Mouse (Mus musculus) liver, postnatal 0 days (tissue): ENCODE measurements around the gene Usp17ld. TPM values are rescaled to one million over a fixed set of nuclear protein-coding genes. Genes with fewer than 3 reads are reported as not detected.
"Not testable (repeated sequence)": the region's sequence is repeated elsewhere in the genome, so short reads cannot be mapped to it uniquely, and the experiment has no call there.

Source experiments
- ATAC-seq: fragments of 200-750 bp; cut with Nextera tagmentation; 2 replicates; pipeline ENCODE4 v1.8.0; 2017; ENCODE audit warnings: mild to moderate bottlenecking, moderate library complexity
- DNase-seq: peaks from one replicate; pipeline ENCODE4 v3.0.0-alpha.2; 2016
- H3K27ac ChIP-seq: fragments of 300-500 bp; sonication (generic); 2 replicates; pipeline ENCODE4 v1.5.1; 2014; ENCODE audit warnings: antibody characterized with exemption, moderate library complexity, mild to moderate bottlenecking, low read depth
- H3K27me3 ChIP-seq: fragments of 300-500 bp; sonication (generic); 2 replicates; pipeline ENCODE4 v1.6.1; 2014; ENCODE audit warnings: low read length, control low read depth, mixed read lengths; ENCODE audit not compliant: insufficient read depth
- H3K36me3 ChIP-seq: fragments of 300-500 bp; sonication (generic); replicated peaks from 2 replicates; pipeline ENCODE4 v1.6.1; 2014; ENCODE audit warnings: mild to moderate bottlenecking, control low read depth, low read length, moderate library complexity, mixed read lengths; ENCODE audit not compliant: insufficient read depth
- H3K4me1 ChIP-seq: fragments of 300-500 bp; sonication (generic); 2 replicates; pipeline ENCODE4 v1.6.1; 2014; ENCODE audit warnings: antibody characterized with exemption, mild to moderate bottlenecking, control low read depth; ENCODE audit not compliant: insufficient read depth
- H3K4me2 ChIP-seq: fragments of 300-500 bp; sonication (generic); 2 replicates; pipeline ENCODE4 v1.6.1; 2014; ENCODE audit warnings: low read depth, mild to moderate bottlenecking, low read length, moderate library complexity, mixed read lengths
- H3K4me3 ChIP-seq: fragments of 300-500 bp; sonication (generic); 2 replicates; pipeline ENCODE4 v1.5.1; 2014; ENCODE audit warnings: low read depth, low read length
- H3K9ac ChIP-seq: fragments of 300-500 bp; sonication (generic); replicated peaks from 2 replicates; pipeline ENCODE4 v1.6.1; 2014; ENCODE audit warnings: mild to moderate bottlenecking, moderate library complexity
- H3K9me3 ChIP-seq: fragments of 300-500 bp; sonication (generic); 2 replicates; pipeline ENCODE4 v1.6.1; 2016; ENCODE audit warnings: mild to moderate bottlenecking, control low read depth, low read length, mixed read lengths
- CTCF ChIP-seq: sonication (generic); IDR thresholded peaks from 2 replicates; pipeline ENCODE4 v1.5.1; 2016; ENCODE audit warnings: antibody characterized with exemption, low read depth
- EP300 ChIP-seq: IDR thresholded peaks from 2 replicates; pipeline ENCODE4 v1.6.1; 2016; ENCODE audit warnings: antibody characterized with exemption, low read depth, mild to moderate bottlenecking
- WGBS: fragments of 180-500 bp; shearing (Covaris S2); extraction: QIAGEN DNeasy Blood & Tissue Kit; methylation state at CpG from one replicate; pipeline ENCODE4 v1.1.7; 2014; ENCODE audit not compliant: insufficient replicate concordance; 5-methylcytosine and 5-hydroxymethylcytosine counted together
- microRNA-seq: library from miRNA; unstranded; fragments of <30 nt; microRNA quantifications from one replicate; pipeline ENCODE4, GENCODE M21; 2016
- polyA plus RNA-seq: library from polyadenylated mRNA; unstranded; fragments of >200 nt; fragmentation: Nextera tagmentation; extraction: Ambion mirVana; gene quantifications from 2 replicates; pipeline ENCODE4 v1.2.1, GENCODE M21; 2015

The Usp17ld gene
- polyA plus RNA-seq: not detected in 2 replicates

DNA sequence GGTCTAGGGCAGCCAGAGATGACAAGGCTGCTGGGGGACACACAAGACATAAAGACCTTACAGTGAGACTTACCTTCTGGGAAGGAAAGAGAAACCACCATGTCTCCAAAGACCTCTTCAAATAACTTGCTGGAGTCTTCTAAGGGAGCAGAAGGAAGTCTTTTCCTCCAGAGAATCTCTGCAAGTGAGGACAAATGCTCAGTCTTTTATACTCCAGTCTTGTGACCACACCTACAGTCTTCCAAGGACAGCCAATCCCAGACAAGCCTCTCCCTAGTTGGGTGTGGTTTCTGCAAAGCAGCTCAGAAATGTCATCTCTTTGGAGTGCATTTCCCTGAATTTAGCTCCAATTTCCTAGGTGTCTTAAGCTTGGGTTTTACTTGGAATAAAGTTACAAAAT is at the start of gene Usp17ld:
Gene Usp17ld, minus strand, starts transcription at position 101 of the 400 bp plus-strand sequence.
- not testable (repeated sequence) for H3K4me3 ChIP-seq, H3K27ac ChIP-seq, H3K4me1 ChIP-seq, H3K9ac ChIP-seq, H3K27me3 ChIP-seq, H3K4me2 ChIP-seq, H3K9me3 ChIP-seq, H3K36me3 ChIP-seq, DNase-seq, ATAC-seq

DNA sequence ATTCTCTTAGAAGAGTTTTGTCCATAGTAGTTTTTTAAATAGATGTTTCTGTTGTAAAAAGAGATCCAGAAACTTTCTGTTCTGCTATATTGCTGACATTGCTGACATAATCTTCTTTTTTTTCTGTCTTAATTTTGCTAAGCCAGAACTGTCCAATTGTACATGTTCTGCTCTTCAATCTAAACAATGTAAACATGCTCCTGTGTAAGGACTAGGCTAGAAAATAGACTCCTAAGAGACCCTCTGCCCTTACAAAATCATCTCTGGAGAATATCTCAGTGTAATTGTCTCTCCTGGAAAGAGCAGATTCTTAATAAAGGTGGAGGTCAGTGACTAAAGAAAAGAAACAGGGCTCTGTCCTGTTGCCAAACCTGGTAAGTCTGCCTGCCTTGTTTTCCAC is 35.6 kb downstream of the Usp17ld start, which contains the start of gene Olfr594:
Gene Olfr594, plus strand, starts transcription at position 301 of the 400 bp plus-strand sequence.
- ATAC-seq (no peak), DNase-seq (no peak)
- Histone ChIP-seq H3K9me3 (no peaks in the 10 kb centered on the region), H3K36me3 (no peaks in the 10 kb centered on the region), H3K4me3 (no peak within 1 kb of the TSS), H3K9ac (no peak within 1 kb of the TSS), H3K4me1 (no peaks in the 10 kb centered on the region), H3K27ac (no peak within 1 kb of the TSS), H3K4me2 (no peak within 1 kb of the TSS), H3K27me3 (no peaks in the 10 kb centered on the region)
- TF ChIP-seq CTCF (no peak), EP300 (no peak)

DNA sequence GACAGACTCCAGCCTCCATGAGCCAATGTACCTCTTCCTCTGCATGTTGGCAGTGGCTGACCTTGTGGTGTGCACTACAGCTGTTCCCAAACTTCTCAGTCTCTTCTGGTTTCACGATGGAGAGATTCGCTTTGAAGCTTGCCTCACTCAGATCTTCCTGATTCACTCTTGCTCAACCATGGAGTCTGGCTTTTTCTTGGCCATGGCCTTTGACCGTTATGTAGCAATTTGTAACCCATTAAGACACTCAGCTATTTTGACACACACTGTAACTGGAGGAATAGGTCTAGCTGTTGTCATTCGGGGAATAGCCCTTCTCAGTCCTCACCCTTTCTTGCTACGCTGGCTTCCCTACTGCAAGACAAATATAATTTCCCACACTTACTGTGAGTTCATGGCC is 40.3 kb downstream of the Usp17ld start:
- H3K9ac ChIP-seq, H3K4me3 ChIP-seq, H3K27me3 ChIP-seq, DNase-seq, H3K9me3 ChIP-seq, ATAC-seq, H3K4me2 ChIP-seq, H3K27ac ChIP-seq, H3K4me1 ChIP-seq, H3K36me3 ChIP-seq: not testable (repeated sequence)
- 73% methylated on average over 5 of the region's 5 CpGs for WGBS

DNA sequence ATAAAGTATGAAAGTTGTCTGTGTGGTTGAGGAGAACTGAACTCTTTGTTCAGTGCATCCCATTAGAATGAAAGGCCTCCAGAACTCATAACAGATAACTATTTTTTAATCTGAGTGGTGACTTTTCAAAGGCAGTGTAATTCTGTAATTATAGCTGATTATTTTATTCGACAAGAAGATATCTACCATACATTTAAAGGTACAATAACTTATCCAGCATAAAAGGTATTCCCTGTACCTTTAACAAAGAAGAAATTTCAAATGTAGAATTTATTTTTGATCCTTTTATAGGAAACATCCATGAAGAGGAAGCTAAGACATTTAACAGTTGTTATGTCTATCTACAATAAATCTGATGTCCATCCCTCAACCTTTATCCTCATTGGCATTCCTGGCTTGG is 40.7 kb downstream of the Usp17ld start, which contains the start of gene Olfr593:
Gene Olfr593, plus strand, starts transcription at position 301 of the 400 bp plus-strand sequence.
- Histone ChIP-seq H3K27me3 (no peaks in the 10 kb centered on the region), H3K9me3 (no peaks in the 10 kb centered on the region), H3K4me1 (no peaks in the 10 kb centered on the region), H3K4me3 (no peak within 1 kb of the TSS), H3K27ac (no peak within 1 kb of the TSS), H3K36me3 (no peaks in the 10 kb centered on the region), H3K4me2 (no peak within 1 kb of the TSS), H3K9ac (no peak within 1 kb of the TSS)
- ATAC-seq: no peak
- no peak for DNase-seq
- 55% methylated on average over 1 of the region's 1 CpGs for WGBS
- TF ChIP-seq EP300 (no peak), CTCF (no peak)

Small RNAs within 50 kb of the gene (microRNA-seq; reads per million reads assigned to microRNA genes)
- not detected for gene Gm23550
- gene Gm25171: not detected

Other genes starting within 250 kb of the Usp17ld start
- gene Olfr582, start 214.5 kb downstream of the Usp17ld start, polyA plus RNA-seq: not detected in 2 replicates
- gene Olfr583, start 201.2 kb downstream of the Usp17ld start, polyA plus RNA-seq: not detected in 2 replicates
- not detected in 2 replicates for gene Olfr584, start 170.6 kb downstream of the Usp17ld start, polyA plus RNA-seq
- not detected in 2 replicates for gene Olfr585, start 154.8 kb downstream of the Usp17ld start, polyA plus RNA-seq
- gene Olfr586, start 126.9 kb downstream of the Usp17ld start, polyA plus RNA-seq: not detected in 2 replicates
- not detected in 2 replicates for gene Olfr588-ps1, start 111.6 kb downstream of the Usp17ld start, polyA plus RNA-seq
- gene Olfr589, start 96.1 kb downstream of the Usp17ld start, polyA plus RNA-seq: not detected in 2 replicates
- not detected in 2 replicates for gene Olfr591, start 74.2 kb downstream of the Usp17ld start, polyA plus RNA-seq
- not detected in 2 replicates for gene Olfr592, start 67.7 kb downstream of the Usp17ld start, polyA plus RNA-seq
- gene Olfr593, start 40.6 kb downstream of the Usp17ld start, polyA plus RNA-seq: not detected in 2 replicates
- not detected in 2 replicates for gene Olfr594, start 35.5 kb downstream of the Usp17ld start, polyA plus RNA-seq
- not detected in 2 replicates for gene Olfr596, start 53.1 kb upstream of the Usp17ld start, polyA plus RNA-seq
- not detected in 2 replicates for gene Olfr597, start 63.8 kb upstream of the Usp17ld start, polyA plus RNA-seq
- not detected in 2 replicates for gene Olfr598, start 71.1 kb upstream of the Usp17ld start, polyA plus RNA-seq
- gene Olfr599, start 83.4 kb upstream of the Usp17ld start, polyA plus RNA-seq: not detected in 2 replicates
- not detected in 2 replicates for gene Olfr600, start 97.2 kb upstream of the Usp17ld start, polyA plus RNA-seq
- gene Olfr601, start 110.2 kb upstream of the Usp17ld start, polyA plus RNA-seq: not detected in 2 replicates
- not detected in 2 replicates for gene Olfr603, start 133.7 kb upstream of the Usp17ld start, polyA plus RNA-seq
- not detected in 2 replicates for gene Usp17lc, start 162.6 kb upstream of the Usp17ld start, polyA plus RNA-seq
- not detected in 2 replicates for gene Olfr605, start 192.9 kb upstream of the Usp17ld start, polyA plus RNA-seq
- gene Olfr606, start 196.5 kb upstream of the Usp17ld start, polyA plus RNA-seq: not detected in 2 replicates
- gene Olfr607, start 211.6 kb upstream of the Usp17ld start, polyA plus RNA-seq: not detected in 2 replicates
- gene Olfr608, start 217.4 kb upstream of the Usp17ld start, polyA plus RNA-seq: not detected in 2 replicates
- gene Olfr609, start 245.6 kb upstream of the Usp17ld start, polyA plus RNA-seq: not detected in 2 replicates